Mouse (Mus musculus): ENCODE measurements around the gene Nlrp9c.
"Not testable (repeated sequence)": the region's sequence is repeated elsewhere in the genome, so short reads cannot be mapped to it uniquely, and the experiment has no call there.

Gene Nlrp9c

GRCm38 (mm10) chr7:26403600-26403999 lies at the start of gene Nlrp9c:
TSS of gene Nlrp9c (minus strand) at chr7:26403700.
- not testable (repeated sequence) for DNase-seq (ENCODE audit: low read depth, low spot score)

GRCm38 (mm10) chr7:26434813-26435212 lies 31.3 kb upstream of the Nlrp9c start, which contains the start of gene Nlrp4a:
TSS of gene Nlrp4a (plus strand) at chr7:26435113.
- DNase-seq (ENCODE audit: low read depth, low spot score) = no peak

DNA sequence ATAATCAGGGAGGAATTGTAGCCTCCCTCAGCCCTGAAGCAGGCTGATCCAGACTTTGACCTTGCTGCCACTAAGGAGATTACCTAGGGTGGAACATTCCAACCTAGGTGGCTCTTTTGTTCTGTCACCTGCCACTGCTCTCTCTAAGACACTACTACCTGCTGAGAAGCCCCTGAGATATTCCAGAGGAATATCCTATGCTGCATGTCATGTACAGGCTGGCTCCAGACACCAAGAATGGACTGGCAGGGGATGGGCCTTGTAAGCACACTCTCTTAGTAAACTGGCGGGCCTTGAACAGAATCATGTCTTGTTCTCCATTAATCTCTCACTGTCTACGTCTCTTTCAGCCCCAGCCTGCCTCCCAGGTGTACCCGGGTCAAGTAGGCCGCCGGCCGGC lies 11.7 kb downstream of the Nlrp9c start:
- peak; percentile 65 for DNase-seq (ENCODE audit: low read depth, low spot score)

GRCm38 (mm10) chr7:26391137-26391536 lies 12.4 kb downstream of the Nlrp9c start:
- peak; percentile 45 for DNase-seq (ENCODE audit: low read depth, low spot score)

DNA sequence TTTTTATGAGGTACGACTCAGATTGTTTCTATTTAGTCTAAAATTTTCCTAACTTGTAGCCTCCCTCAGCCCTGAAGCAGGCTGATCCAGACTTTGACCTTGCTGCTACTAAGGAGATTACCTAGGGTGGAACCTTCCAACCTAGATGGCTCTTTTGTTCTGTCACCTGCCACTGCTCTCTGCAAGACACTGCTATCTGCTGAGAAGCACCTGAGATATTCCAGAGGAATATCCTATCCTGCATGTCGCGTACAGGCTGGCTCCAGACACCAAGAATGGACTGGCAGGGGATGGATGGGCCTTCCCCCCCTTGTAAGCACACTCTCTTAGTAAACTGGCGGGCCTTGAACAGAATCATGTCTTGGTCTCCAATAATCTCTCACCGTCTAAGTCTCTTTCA lies 16.8 kb downstream of the Nlrp9c start:
- peak; percentile 56 for DNase-seq (ENCODE audit: low read depth, low spot score)

- DNase-seq (ENCODE audit: low read depth, low spot score) = peak; percentile 22
Observed at GRCm38 (mm10) chr7:26380807-26381206, 22.7 kb downstream of the Nlrp9c start.

DNA sequence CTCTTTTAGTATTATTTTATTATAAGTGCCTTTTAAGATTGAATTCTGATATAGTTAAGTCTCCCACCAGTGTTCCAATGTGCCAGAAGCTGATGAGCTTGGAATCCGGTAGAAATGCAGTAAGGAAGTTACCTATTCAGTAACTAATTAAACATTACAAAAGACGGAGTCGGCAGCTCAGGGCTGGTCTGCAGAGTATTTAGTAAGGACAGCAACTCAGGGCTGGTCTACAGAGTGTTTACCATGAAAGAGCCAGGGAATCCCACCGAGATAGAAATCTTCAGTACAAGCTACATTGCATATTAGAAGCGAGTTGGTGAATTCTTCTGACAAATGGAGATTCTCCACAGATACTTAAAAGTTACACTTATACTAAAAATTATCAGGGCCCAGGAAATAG lies 30.3 kb downstream of the Nlrp9c start:
- peak; percentile 39 for DNase-seq (ENCODE audit: low read depth, low spot score)

GRCm38 (mm10) chr7:26356719-26357118 lies 46.8 kb downstream of the Nlrp9c start:
- not testable (repeated sequence) for DNase-seq (ENCODE audit: low read depth, low spot score)

DNA sequence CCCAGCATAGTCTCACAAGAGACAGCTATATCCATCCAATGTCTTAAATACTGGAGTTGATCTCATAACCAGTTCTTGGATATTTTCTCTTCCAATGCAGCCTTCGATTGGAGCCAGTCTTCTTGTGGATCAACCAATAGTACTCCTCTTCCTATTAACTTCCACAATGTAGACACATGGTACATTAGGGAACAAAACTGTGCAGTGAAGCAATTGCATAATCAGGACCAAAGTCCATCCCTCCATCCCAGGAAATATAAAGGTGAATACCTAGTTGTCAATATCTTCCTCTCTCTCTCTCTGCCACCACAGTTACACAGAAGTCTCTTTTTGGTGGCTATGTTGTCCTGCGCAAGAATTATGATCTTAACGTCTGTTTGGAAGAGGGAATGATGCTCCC lies 51.2 kb downstream of the Nlrp9c start:
- not testable (repeated sequence) for DNase-seq (ENCODE audit: low read depth, low spot score)

- DNase-seq (ENCODE audit: low read depth, low spot score) = not testable (repeated sequence)
Observed at GRCm38 (mm10) chr7:26350177-26350576, 53.3 kb downstream of the Nlrp9c start.

DNA sequence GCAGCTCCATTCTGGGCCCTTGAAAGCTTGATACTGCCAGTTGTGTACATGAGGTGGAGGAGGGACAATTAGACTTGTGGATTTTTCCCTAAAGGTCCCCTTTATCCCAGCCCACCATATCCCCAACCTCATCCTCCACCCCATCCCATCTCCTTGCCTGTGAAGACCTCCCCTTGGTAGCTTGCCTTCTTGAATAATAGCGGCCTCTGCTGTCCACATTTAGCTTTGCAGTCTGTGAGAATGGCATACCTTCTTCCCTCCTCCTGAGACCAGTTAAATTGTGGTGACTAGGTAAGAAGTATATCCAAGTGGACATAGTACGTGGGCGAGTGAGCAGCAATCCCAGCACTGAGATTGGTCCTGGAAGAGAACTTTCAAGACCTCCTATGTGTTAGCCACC lies 83.1 kb downstream of the Nlrp9c start:
- peak; percentile 61 for DNase-seq (ENCODE audit: low read depth, low spot score)

DNA sequence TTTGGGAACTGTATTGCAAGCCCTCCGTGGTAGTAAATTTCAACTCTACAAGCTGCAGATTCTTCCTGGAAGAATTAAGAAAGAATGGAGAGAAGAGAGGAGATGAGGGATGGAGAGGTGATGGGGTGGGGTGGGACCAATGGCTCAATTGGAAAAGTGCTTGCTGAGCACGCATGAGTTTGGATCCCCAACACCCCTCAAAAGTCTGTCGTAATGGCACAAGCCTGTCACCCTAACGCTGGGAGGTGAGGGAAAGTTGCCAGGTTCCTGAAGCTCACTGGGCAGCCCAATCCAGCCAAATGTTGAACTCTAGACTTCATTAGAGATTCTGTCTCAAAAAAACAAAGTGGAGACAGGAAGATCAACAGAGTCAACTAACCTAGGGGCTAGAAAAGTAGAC lies 87.7 kb downstream of the Nlrp9c start:
- not testable (repeated sequence) for DNase-seq (ENCODE audit: low read depth, low spot score)

GRCm38 (mm10) chr7:26315194-26315593 lies 88.3 kb downstream of the Nlrp9c start:
- not testable (repeated sequence) for DNase-seq (ENCODE audit: low read depth, low spot score)

GRCm38 (mm10) chr7:26311786-26312185 lies 91.7 kb downstream of the Nlrp9c start:
- DNase-seq (ENCODE audit: low read depth, low spot score) = not testable (repeated sequence)

DNA sequence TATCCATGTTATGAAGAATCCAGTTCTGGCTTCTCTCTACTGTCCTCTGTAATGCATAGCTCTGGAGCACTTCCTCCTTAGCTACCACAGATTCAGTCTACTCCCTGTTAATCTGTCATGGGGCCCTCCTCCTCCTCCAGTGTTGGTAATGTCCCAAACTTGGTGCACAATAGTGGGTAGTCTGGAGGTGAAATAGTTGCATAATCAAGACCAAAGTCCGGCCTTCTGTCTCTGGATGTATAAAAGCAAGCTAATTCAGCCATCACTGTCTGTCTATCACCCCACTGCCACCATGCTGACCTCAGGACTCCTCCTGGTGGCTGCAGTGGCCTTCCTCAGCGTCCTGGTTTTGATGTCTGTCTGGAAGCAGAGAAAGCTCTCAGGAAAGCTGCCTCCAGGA lies 96.6 kb downstream of the Nlrp9c start, which contains the start of gene Cyp2a4:
TSS of gene Cyp2a4 (plus strand) at position 244 of the 400 bp plus-strand sequence.
- not testable (repeated sequence) for DNase-seq (ENCODE audit: low read depth, low spot score)

GRCm38 (mm10) chr7:26303429-26304166 lies 99.9 kb downstream of the Nlrp9c start:
- DNase-seq (ENCODE audit: low read depth, low spot score) = not testable (repeated sequence)
